Mouse (Mus musculus) hindbrain, postnatal 0 days (tissue): Measurements from ENCODE around the gene Wipf3. TPM values are rescaled to one million over a fixed set of nuclear protein-coding genes. Genes with fewer than 3 reads are reported as not detected.

Source experiments
- ATAC-seq: fragments of 200-750 bp; cut with Nextera tagmentation; 2 replicates; pipeline ENCODE4 v1.8.0; 2017; ENCODE audit warnings: mild to moderate bottlenecking, moderate TSS enrichment, moderate library complexity
- DNase-seq: peaks from one replicate; pipeline ENCODE4 v3.0.0-alpha.2; 2015; ENCODE audit warnings: low spot score
- H3K27ac ChIP-seq: fragments of 300-500 bp; sonication (generic); 2 replicates; pipeline ENCODE4 v1.5.1; 2014; ENCODE audit warnings: mild to moderate bottlenecking
- H3K27me3 ChIP-seq: fragments of 300-500 bp; sonication (generic); 2 replicates; pipeline ENCODE4 v1.6.1; 2014; ENCODE audit warnings: low read length, mixed read lengths; ENCODE audit not compliant: insufficient read depth
- H3K36me3 ChIP-seq: fragments of 300-500 bp; sonication (generic); 2 replicates; pipeline ENCODE4 v1.6.1; 2014; ENCODE audit warnings: low read length, mixed read lengths; ENCODE audit not compliant: insufficient read depth
- H3K4me1 ChIP-seq: fragments of 300-500 bp; sonication (generic); 2 replicates; pipeline ENCODE4 v1.6.1; 2014; ENCODE audit warnings: antibody characterized with exemption, low read length, mixed read lengths; ENCODE audit not compliant: insufficient read depth
- H3K4me2 ChIP-seq: fragments of 300-500 bp; sonication (generic); 2 replicates; pipeline ENCODE4 v1.6.1; 2014; ENCODE audit warnings: low read depth, mild to moderate bottlenecking, low read length, moderate library complexity, mixed read lengths
- H3K4me3 ChIP-seq: fragments of 300-500 bp; sonication (generic); 2 replicates; pipeline ENCODE4 v1.5.1; 2014; ENCODE audit warnings: low read length
- H3K9ac ChIP-seq: fragments of 300-500 bp; sonication (generic); replicated peaks from 2 replicates; pipeline ENCODE4 v1.6.1; 2014; ENCODE audit warnings: mild to moderate bottlenecking, low read length, moderate library complexity, mixed read lengths
- H3K9me3 ChIP-seq: fragments of 300-500 bp; sonication (generic); 2 replicates; pipeline ENCODE4 v1.6.1; 2016; ENCODE audit warnings: low read length, mixed read lengths
- CTCF ChIP-seq: IDR thresholded peaks from 2 replicates; pipeline ENCODE4 v1.5.1; 2016; ENCODE audit warnings: antibody characterized with exemption, control low read depth, low read depth
- WGBS: fragments of 180-500 bp; shearing (Covaris S2); extraction: QIAGEN DNeasy Blood & Tissue Kit; methylation state at CpG from one replicate; pipeline ENCODE4 v1.1.7; 2014; 5-methylcytosine and 5-hydroxymethylcytosine counted together
- polyA plus RNA-seq: library from polyadenylated mRNA; unstranded; fragments of >200 nt; fragmentation: Nextera tagmentation; extraction: Ambion mirVana; gene quantifications from 2 replicates; pipeline ENCODE4 v1.2.1, GENCODE M21; 2015
- total RNA-seq: library from RNA; depleted of rRNA; stranded (reverse); fragments of >200 nt; gene quantifications from 2 replicates; pipeline ENCODE4 v1.2.3, GENCODE M21; 2014

Gene Wipf3
- total and polyA plus RNA-seq, 2 experiments from 2014 or later = 1.0 to 4.2 TPM

DNA sequence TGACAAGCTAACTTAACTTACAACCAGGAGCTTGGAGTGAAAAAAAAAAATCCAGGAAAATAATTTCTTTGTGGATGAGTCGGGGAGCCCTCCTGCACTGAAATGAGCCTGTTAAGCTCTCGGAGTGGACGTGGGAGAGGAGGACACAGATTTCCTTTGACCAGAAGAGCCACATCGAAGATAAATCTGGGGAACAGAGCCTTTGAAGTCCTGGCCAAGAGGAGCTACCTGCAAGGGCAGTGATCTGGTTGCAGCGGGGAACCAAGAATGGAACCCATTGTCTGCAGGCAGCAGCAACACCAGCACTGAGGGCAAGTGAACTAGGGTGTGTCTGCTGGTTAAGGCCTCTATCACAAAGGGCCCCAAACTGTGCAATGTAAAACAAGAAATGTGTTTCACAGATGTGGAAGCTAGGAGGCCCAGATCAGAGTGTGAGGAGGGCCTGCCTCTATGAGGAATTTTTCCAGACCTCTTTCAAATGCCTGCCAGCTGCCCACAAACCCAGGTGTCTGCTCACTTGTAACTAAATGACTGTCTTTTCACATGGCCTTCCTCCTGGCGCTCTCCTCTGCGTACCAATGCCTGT lies 40.6 kb upstream of the Wipf3 start:
- WGBS = 79% methylated on average over 7 of the region's 7 CpGs
- Histone ChIP-seq H3K27ac (no peak overlapping the region), H3K4me2 (no peak overlapping the region), H3K36me3 (no peaks in the 10 kb centered on the region), H3K4me1 (no peaks in the 10 kb centered on the region), H3K9ac (no peak overlapping the region), H3K4me3 (no peak overlapping the region), H3K9me3 (no peaks in the 10 kb centered on the region), H3K27me3 (no peaks in the 10 kb centered on the region)
- ATAC-seq (no peak), DNase-seq (no peak)
- TF ChIP-seq CTCF = no peak

DNA sequence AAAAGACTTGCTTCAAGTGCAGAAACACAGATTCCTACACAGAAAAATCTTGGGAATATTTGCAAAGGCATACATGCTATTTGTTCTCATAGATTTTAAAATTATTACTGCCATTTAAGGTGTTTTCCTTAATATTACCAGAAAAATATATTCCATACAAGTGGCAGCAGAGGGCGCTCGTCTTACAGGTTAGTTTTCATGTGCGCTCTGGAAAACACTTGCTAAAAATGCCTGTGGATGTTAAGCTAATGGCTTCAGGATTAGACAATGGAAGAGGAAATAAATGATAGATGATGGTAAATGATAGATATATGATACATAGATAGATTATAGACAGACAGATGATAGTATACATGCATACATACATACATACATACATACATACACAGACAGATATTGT lies 37.6 kb upstream of the Wipf3 start:
- no peak overlapping the region for H3K4me3 ChIP-seq
- H3K27me3 ChIP-seq = no peaks in the 10 kb centered on the region
- no peak overlapping the region for H3K4me2 ChIP-seq
- H3K27ac ChIP-seq = no peak overlapping the region
- H3K9ac ChIP-seq = no peak overlapping the region
- H3K36me3 ChIP-seq = no peaks in the 10 kb centered on the region
- TF ChIP-seq CTCF = peak; percentile 81
- DNase-seq (peak; percentile 92), ATAC-seq (no peak)
- H3K9me3 ChIP-seq = no peaks in the 10 kb centered on the region
- H3K4me1 ChIP-seq = no peaks in the 10 kb centered on the region
- WGBS = 3% methylated on average over 3 of the region's 3 CpGs

DNA sequence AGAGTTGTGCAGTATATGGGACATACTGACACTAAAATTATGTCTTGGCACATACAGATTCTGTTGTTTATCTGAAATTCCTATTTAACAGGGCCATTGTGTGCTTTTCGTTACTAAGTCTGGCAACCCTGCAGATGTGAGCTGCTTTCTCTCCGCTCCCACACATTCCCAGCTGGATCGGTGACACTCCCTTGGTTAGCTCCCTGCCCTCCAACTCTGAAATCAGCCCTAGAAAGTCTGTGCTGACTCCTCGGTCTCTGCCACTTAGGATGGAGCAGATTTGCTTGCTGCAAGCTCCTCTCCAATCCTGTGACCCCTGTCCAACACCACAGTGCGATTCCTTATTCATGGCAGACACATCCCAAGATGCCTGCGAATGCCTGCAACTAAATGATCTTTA lies 35.5 kb upstream of the Wipf3 start:
- H3K9ac ChIP-seq = no peak overlapping the region
- WGBS = 78% methylated on average over 6 of the region's 6 CpGs
- H3K4me2 ChIP-seq = no peak overlapping the region
- H3K36me3 ChIP-seq = no peaks in the 10 kb centered on the region
- H3K4me1 ChIP-seq = no peaks in the 10 kb centered on the region
- no peak overlapping the region for H3K4me3 ChIP-seq
- ATAC-seq (no peak), DNase-seq (no peak)
- no peaks in the 10 kb centered on the region for H3K27me3 ChIP-seq
- no peak for TF ChIP-seq CTCF
- H3K9me3 ChIP-seq = no peaks in the 10 kb centered on the region
- no peak overlapping the region for H3K27ac ChIP-seq

DNA sequence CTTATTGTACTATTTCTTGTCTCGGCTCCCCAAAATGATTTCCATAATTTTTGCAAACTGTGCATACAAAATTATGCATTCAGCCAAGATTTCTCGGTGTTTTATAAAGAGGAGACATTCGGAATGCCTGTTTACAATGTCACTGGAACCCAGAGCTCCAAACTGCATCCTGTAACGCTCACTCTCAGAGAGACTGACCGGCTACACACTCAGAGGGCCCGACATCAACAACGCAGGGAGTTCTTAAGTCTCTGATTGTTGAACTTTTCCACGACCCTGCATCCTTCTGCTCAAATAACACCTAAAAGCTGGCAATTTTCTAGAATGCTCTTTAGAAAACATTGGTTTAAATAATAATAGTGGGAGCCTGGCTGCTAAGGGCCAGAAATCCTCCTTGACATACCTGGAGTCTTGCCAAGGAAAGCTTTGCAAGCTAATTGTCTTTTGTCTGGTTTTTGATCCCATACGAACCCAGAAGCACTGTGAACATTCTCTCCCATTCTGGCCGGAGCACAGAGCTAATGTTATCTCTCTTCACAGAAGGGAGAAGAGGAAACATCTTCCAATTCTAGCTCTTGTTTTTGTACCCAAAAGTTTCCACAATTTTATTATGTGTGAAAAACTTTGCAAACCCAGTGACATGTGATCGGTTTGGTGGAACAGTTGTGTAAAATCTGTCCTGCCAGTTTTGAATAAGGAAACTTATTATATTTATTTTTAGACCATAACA lies 30.0 kb upstream of the Wipf3 start:
- Histone ChIP-seq H3K9me3 (no peaks in the 10 kb centered on the region), H3K36me3 (no peaks in the 10 kb centered on the region), H3K27me3 (no peaks in the 10 kb centered on the region), H3K27ac (no peak overlapping the region), H3K4me2 (no peak overlapping the region), H3K4me3 (no peak overlapping the region), H3K9ac (no peak overlapping the region), H3K4me1 (no peaks in the 10 kb centered on the region; the same call in 1 of the 2 replicates)
- ATAC-seq (no peak), DNase-seq (peak; percentile 45)
- 34% methylated on average over 11 of the region's 11 CpGs for WGBS
- TF ChIP-seq CTCF = no peak

DNA sequence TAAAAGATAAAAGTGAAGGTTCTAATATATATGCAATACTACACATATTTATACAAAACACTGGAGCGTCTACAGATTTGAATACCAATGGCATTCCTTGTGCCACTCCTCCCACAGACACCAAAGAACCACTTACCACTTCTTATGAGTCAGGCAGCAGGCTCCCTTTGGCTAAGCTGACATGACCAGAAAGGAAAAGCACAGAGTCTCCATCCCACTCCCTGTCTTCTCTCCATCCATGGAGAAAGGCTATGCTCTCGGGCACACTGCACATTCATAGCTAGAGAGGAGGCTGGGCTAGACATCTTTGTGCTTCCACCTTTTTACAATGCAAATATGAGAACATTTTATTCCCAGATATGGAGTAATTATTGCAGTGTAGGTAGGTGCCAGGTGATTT lies 27.9 kb upstream of the Wipf3 start:
- H3K27ac ChIP-seq = no peak overlapping the region
- no peak for DNase-seq
- no peak overlapping the region for H3K4me2 ChIP-seq
- no peak for TF ChIP-seq CTCF
- H3K4me1 ChIP-seq = no peaks in the 10 kb centered on the region; the same call in 1 of the 2 replicates
- WGBS = 82% methylated on average over 2 of the region's 2 CpGs
- no peak overlapping the region for H3K4me3 ChIP-seq
- no peak overlapping the region for H3K9ac ChIP-seq
- no peaks in the 10 kb centered on the region for H3K36me3 ChIP-seq
- H3K27me3 ChIP-seq = no peaks in the 10 kb centered on the region
- ATAC-seq = no peak
- H3K9me3 ChIP-seq = no peaks in the 10 kb centered on the region

DNA sequence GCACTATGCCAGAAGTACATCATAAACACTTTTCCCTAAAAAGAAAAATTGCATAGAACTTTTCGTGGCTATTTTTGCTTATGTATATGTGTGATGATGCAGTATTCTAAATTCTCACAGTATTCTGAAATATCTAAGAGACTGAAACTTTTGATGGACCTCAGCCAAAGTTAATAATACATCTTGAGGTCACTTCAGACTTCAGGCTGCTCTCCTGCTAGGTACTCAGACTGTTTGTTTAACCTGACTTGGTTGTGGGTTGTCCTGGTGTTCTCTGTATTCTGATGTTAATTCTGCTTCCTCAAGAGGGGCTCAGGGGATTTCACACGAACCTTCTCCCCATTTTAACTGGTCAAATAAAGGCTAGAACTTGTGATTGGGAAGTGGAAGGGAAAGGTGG lies 24.5 kb upstream of the Wipf3 start:
- Histone ChIP-seq H3K27ac (no peak overlapping the region), H3K9ac (no peak overlapping the region), H3K4me1 (no peaks in the 10 kb centered on the region), H3K4me3 (no peak overlapping the region), H3K27me3 (no peaks in the 10 kb centered on the region), H3K9me3 (no peaks in the 10 kb centered on the region), H3K4me2 (no peak overlapping the region), H3K36me3 (no peaks in the 10 kb centered on the region)
- ATAC-seq (no peak), DNase-seq (no peak)
- no peak for TF ChIP-seq CTCF
- WGBS = 64% methylated on average over 2 of the region's 2 CpGs

DNA sequence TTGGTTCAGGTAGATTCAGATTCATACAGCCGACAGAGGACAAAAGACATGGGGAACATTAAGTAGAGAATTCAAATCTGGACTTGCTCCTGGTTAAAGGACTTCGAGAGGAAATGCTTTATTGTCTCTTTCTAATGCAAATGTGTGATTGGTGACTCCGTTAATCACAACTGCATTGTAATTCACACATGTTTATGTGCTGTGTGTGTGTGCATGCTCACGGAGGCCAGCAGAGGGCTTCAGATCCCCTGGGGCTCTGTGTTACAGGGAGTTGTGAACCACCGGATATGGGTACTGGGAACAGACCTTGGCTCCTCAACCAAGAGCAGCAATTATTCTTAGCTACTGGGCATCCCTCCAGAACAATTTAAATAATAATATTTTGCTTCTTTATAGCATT lies 23.3 kb upstream of the Wipf3 start:
- H3K4me2 ChIP-seq = no peak overlapping the region
- no peak overlapping the region for H3K27ac ChIP-seq
- H3K4me1 ChIP-seq = no peaks in the 10 kb centered on the region
- ATAC-seq (no peak), DNase-seq (no peak)
- H3K9ac ChIP-seq = no peak overlapping the region
- H3K27me3 ChIP-seq = no peaks in the 10 kb centered on the region
- H3K36me3 ChIP-seq = no peaks in the 10 kb centered on the region
- TF ChIP-seq CTCF = no peak
- H3K4me3 ChIP-seq = no peak overlapping the region
- WGBS = 82% methylated on average over 5 of the region's 5 CpGs
- H3K9me3 ChIP-seq = no peaks in the 10 kb centered on the region
